Mouse (Mus musculus) hindlimb bud, embryonic 11.5 days (tissue): ENCODE data around the gene Iqsec3.

Experiments used
- DNase-seq: peaks from one replicate; pipeline ENCODE4 v3.0.0-alpha.2; 2012; ENCODE audit warnings: low read depth, low spot score; ENCODE audit errors: extremely low spot score

The Iqsec3 gene

DNA sequence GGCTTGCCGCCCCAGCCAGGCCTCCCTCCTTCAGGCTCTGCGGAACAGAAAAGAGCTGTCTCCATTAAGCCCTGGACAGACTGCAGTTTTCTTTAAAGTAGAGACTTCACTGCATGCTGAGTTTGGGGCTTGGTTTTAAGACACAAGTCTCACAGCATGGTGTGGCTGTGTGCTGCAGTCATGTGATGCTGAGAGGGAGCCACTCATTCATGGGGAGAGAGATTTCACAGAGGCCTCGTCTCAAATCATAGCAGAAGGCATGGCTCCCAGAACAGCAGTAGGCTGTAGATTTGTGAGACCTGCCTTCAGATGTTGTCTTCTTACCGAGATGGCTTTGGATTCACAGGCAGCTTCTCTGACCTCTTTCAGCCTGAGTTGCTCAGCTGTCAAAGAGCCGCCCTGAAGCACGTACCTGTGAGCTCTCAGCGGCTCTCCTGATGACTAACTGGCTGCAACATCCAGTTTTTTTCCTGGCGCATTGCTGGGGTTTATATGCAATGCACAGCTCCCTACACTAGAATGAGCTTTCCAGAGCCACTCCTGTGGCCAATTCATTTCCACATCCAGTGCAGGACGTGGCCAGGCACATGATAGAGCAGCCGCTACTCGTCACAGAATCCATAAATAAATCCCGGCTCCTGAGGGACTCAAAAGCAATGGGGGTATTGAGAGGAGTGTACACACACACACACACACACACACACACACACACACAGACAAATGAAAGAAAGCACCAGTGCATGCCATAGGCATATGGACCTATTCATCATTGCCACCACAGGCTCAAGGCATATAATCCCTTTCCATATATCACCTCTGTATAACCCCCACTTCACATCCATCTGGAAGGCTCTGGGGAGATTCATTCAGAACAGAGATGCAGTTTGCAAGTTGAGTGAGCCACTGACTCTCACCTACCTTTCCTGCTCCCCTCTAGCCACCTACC is 18.7 kb downstream of the Iqsec3 start:
- DNase-seq: no peak

DNA sequence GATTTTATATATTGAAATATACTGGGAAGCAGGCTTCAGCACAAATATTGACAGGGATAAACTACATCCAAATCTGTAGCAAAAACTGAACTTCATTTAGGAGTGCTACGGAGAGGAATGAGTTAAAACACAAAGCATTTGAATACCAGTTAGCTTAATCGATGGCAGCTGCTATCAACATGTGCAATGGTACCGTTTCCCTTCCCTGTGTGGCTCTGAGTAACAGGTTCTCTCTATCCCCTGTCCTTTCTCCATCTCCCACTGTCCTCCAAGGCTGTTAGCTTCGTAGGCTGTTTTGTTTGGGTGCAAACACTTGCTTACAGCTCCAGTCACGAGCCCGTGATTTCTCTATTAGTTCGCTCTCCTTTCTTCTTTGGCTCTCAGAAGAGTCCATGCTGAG is 19.7 kb downstream of the Iqsec3 start:
- DNase-seq: no peak

DNA sequence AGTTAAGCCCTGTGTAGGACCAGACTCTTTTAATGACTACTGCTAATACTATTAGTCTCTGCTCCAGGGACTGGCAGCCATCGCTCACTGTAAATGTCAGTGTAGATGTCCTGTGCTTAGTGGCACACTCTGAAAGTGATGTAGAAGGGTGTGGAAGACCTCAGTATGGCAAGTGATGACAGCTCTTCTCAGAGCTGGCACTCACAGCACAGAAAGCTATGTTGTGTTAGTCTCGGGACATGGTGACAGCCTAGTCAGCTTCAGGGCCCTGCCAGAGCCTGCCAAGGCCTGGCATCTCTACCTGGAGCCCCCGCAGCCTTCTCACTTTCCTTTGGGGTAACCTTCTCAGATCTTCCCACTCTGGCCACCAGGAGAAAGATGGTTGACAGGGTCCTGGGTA is 21.8 kb downstream of the Iqsec3 start:
- DNase-seq: no peak

DNA sequence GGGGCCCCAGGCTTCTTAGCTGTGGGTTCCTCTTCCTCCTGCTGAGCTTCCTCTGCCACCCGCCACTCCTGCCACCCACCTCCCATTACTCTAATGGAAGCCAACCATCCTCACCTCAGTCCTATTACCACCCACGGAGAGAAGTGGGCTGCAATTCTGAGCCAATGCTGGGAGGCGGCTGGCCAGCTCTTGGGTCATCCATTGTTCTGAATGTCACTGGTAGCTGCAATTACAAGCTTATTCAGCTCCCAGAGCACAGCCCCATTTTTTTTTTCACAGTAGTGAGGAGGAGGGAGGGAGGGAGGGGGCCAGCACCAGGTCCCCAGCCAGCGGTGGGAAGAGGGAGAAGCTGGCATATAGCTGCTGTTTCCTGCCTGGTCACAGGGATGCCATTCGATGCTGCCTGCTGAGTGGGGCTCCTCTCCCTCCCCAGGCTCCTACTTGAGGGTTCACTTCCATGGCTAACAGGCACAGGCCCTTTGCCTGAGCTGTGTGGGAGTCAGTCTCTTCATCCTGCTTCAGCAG is 32.7 kb downstream of the Iqsec3 start:
- DNase-seq: no peak

DNA sequence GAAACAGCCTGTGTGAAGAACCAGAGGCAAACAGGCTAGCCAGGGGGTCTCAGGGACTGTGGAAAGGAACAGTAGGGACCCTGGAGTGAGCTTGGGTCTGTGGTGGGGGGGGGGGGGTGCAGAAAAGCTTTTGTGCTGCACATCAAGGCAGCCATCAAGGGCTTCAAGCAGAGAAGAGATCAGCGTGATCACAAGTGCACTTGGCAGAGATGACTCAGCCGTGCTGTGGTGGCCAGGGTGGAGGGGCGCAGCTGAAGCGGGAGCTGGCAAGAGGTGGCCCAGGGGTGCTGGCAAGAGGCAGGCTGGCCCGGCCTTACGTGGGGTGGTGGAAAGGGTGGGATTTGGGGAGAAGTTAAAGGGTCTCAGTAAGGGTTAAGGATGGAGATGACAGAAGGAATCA is 48.6 kb downstream of the Iqsec3 start:
- no peak for DNase-seq

DNA sequence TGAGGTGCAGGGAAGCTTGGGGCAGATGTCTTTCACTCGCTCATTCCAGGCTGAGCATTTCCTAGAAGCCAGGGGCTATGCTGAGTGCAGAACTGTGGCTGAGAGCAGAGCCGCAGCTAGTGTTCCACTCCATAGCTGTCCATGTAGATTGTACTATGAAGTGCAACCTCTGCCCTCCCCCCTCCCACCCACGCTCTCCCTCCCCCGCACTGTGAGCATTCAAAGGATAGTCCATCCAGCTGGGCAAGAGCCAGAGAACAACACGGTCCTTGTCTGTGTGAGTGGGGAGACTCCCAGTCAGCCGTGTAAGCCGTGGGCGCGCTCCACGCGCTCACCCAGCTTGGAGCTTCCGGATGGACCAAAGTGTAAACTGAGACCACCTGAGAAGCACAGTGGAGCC is 49.1 kb downstream of the Iqsec3 start:
- no peak for DNase-seq

DNA sequence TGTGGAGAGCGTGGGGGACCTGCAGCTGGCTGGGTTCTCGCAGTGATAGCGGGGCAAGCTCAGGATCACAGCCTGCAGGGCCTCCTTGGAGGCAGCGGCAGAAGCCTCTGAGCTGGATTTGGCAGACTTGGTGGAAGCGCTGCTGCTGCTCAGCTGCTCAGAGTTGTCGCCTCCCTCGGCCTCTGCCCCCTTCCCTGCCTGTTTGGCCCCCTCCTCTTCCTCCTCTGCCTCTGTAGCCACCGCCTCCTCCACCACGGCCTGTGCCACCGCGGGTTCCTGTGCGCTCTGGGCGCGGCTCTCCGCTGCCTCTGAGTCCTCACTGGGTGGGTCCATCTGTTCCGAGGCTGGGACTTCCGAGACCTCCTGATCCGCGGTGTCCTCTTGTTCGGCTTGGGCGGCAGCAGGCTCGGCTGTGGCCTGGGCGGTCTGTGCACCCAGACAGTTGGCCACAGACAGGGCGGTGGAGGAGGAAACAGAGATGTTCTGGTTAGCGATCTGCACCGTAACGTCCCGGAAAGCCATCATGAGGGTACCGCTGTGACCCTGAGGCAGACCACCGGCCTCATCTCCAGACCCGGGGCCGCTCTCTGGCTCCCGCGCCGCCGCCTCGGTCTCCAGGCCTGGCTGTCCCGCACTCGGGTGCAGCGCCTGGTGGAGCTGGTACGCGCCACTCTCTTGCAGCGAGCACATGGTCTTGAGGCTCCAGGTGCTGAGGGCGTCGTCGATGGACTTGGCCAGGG is 60.8 kb downstream of the Iqsec3 start:
- no peak for DNase-seq

DNA sequence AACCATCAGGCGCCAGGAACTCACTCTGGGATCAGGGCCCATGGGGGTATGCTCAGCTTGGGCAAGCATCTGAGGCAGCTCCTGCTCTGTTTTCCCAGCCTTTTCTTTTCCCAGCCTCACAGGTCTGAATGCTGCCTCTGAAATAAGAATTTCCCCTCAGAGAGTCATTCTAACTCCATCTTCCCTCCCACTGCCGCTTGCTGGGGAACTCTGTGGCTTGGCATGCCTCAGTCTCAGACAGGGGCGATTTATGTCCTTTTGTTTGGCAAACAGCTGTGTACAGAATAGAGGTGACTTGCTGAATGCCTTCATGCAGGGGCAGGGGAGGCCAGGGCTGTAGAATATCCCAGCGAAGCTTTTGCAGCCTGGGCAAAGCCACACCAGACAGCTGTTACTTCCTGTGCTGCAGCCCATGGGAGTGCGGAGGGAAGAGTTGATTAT is 65.9 kb downstream of the Iqsec3 start:
- DNase-seq: no peak

DNA sequence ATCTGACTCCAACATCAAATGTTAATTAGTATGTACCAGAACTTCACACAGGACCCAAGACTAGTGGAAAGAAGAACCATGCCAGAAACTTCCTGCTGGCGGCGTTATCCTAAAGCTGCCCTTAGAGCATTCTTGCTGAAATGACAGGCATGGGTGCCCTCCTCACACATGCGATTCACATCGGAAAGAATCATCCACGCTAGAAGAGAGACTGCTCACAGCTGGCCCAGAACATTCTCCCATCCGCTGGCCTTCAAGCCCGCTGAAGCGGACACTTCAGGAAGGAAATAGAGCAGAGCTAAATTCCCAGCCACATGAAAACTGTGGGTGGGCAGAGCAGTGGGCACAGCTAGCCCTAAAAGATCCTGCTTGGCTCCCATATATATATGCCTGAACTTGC is 68.2 kb downstream of the Iqsec3 start:
- no peak for DNase-seq

DNA sequence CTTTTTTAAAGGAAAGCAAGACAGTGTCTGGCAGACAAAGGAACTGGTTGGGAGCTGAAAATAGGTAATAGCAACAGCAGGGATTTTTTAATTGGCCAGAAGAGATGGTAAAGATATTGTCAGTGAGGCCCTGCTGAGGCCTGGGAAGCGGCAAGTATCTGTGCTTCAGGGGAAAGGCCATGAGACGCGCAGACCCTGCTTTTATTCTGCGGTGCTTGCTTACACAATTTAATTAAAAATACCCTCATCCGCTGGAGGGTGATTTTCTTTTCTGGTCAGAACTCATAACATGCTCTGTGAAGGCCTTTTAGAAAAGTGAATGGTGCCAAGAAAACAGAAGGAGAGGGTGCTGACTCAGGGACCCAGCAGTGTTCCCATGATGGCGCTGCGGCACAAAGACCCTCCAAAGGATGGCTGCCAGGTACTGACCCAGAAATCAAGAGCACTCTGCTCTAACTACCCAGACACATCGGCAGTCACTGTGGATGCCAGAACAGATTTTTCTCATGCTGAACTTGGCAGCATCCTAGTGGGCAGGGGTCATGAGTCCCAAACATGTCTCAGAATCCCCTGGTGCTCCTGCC is 70.7 kb downstream of the Iqsec3 start:
- no peak for DNase-seq

DNA sequence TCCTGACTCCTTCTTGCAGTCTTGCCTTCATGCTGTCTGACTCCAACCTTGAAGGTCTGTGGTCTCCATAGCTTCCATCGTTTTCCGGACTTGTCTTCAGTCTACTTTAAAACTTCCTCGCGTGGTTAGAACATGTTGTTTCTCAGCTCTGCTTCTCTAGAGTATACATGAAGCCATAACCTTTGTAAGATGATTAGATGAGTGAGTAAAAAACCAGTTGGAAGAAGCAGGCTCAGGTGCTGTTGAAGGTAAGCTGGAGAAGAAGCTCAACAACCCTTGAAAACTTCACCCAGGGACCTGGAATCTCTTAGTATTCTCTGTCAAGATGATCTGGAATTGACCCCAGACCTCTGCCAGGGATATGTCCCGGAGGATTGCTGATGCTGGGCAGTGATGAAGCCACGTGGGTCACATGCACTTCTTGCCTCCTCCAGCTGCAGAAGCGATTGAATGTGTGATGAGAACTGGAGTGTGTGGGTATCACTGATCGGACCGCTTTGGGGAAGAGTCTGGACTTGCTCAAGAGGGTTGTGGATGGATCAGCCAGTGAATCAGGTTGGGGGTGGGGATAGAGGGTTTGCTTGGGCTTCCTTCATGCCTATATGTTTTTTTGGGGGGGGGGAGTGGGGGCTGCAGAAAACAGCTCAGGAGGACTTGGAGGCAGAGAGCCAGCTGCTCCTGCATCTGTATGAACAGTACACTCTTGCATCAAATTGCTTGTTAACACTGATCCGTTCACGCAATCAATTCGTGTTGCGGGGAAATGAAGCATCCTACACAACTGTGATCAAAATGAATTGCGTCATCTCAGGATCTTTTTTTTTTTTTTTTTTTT is 71.4 kb downstream of the Iqsec3 start:
- no peak for DNase-seq

DNA sequence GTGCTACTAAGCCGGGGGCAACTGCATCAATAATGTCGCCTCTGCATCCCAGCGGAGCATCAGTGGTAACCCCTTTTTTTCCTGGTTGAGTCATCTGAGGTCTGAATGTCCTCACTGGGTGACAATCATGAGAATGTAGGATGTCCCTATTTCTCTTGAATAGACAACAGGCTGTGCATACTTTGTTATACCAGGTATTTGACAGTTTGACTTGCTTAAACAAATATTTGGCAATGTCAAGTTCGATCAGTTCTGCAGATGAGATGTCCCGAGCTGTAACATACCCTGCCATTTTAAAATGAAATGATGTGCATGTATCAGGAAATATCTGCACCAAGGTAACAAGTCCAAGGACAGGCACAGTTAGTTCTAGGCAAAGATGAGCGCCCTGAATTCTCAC is 72.3 kb downstream of the Iqsec3 start:
- no peak for DNase-seq

DNA sequence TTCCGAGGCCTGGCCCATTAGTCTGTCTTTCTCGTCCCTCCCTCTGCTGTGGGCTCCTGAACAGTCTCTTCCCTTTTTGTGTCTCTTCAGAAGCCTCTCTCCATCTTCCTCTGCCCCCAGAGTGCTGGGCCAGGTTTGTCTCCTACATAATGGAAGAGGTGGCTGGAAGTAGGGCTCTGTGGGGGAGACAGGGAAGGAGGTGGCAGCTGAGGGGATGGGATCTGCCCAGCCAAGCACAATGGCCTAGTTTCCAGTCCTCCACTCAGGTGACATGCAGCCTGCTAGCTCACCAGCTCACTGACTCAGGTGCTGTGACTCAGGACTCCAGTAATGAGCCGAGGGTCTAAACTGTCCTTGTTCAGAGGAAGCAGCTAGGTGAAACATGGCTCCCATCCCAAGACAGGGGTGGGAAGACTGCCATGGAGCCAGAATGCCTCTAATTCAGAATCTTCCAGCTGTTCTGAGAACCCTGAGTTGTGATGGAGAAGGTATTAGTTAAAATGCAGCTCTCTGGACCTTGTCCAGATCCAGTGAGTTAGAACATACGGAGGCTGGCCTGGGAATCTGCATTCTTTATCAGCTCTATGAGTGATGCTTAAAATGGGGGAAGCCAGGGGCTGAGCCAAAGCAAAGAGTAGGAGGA is 80.7 kb downstream of the Iqsec3 start:
- DNase-seq: no peak

DNA sequence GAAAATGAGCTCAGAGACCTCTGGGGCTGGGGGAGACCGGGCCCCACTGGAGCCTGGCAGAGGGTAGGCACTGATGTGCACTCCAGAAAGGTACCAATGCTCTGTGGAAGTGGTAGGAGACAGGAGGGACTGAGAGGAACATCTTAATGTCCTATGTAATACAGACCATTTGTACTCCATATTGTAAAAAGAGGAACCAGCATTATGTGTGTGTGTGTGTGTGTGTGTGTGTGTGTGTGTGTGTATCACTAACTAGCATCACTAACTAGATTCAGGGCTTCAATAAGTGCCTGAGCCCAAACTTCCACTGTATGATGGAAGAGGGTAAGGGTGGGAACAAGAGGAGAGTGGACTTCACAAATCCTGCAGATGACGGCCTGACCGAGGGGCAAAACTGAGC is 88.1 kb downstream of the Iqsec3 start:
- DNase-seq: no peak

DNA sequence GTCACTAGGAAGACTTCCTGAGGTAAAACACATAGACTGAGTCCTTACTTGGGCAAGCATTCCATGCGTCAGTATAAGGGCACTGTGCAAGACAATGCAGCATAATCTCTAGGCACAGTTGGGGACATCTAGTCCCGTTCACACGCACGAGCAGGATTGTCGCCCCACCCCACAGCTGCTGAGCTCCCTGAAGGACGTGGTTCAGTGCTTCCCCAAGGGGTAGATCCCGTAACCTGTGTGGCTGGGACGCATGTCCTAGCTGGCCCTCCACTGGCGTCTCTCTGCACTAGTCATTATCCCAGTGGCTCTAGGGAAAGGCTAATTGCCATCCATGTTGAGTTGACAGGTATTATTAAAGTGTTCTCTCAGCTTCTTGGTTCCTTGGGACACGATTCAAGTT is 91.4 kb downstream of the Iqsec3 start:
- DNase-seq: no peak

DNA sequence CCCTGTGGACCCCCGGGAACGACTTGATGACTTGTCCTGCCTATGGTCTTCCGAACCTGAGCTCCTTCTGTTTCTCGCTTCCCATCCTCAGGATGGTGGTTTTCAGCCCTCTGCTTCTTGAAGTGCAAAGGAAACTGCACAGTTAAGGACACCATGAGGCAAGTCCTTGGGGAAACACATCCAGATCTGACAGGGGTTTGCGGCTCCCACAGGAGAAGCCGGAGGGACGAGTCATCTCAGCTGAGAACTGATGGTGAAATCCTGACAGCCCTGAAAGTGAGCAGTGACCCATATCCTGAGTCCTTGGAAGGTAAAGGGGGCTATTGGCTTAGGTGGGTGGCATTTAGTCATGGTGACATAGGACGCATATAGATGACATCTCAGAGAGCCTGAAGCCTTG is 92.9 kb downstream of the Iqsec3 start:
- DNase-seq: no peak

DNA sequence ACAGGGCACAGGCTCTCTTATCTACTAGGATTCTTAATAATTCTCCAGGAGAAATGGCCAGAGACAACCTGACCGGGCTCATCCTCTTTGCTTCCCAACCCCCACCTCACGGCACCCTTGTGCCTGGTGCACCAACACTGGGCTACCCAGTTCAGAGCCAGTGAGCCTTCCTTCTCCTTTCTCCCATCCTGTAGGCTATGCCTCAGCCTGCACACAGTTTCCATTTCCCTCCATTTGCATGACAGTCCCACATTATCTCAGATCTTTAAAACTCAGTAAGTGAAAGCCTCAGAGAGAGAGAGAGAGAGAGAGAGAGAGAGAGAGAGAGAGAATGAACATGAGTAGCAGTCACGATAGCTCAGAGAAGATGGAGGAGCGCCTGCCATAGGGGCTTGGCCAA is 95.2 kb downstream of the Iqsec3 start:
- DNase-seq: no peak

DNA sequence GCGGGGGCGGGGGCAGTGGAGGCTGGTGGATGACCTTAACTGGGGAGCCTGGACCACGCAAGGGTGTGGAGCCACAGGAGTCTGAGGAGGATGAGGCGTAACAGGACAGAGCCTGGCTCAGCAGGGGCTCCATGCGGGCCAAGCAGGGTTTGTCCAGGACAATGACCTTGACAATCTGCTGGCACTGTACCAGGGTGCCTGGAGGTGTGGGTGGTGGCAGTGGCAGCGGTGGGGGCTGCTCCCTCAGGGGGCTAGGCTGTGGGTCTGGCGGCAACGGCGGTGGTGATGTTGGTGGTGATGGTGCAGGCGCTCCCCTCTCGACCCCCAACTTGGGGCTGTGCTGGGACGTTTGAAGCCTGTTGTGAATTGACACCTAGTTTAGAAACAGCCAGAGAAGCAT is 97.3 kb downstream of the Iqsec3 start:
- DNase-seq: no peak

DNA sequence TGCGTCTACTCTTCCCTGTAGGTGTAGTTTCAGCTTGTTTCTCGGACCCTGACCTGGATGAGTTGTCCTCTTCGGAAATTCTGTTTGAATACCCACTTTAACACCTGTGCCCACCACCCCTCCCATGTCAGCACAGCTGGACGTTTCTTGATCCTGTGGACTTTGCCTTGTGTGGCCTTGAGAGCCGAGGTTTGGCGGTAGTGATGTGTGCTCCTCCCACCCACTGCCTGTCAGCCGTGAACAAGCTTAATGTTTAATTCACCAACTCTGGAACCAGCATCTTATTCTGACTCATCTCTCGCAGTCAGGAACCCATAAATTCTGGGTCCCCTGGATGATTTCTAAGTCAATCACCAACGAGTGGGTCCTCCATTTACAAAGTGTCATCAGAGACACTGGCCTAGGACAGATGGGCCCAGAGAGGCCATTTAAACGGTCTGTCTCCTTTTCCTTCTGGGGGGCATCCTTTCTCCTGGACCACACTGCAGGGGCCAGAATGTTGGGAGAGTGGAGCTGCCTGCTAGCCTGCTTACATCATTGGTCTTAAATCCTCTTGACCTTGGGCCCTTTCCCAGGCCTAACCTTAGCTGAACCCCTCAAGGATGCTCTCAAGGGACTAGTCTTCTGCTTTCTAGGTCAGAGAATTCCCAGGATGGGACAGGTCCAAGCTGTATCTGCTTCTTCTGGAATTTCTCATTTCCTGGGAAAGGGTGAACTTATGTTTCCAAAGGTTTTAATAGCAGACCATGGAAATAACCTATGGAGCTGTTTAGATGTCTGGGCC is 102.1 kb downstream of the Iqsec3 start:
- DNase-seq: no peak

DNA sequence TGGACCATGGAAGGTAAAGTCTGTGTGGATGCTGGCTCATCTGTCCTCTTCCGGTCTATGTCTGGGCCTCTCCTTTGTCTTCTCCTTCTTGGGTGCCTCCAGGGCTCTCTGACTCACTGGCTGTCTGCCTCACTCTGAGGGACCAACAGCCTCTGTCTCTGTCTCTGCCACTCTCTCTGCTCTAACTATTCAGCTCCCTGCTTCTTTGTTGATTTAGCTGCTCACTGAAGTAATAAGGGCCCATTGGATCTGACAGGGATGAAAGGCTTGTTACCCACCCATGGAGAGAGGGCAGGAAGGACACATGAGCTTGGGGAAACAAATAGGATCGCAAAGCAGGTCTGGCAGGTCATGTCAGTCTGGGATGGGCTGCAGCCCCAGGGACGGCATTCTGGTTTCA is 106.4 kb downstream of the Iqsec3 start:
- DNase-seq: no peak
